ENCODE assay signal across 8 mouse cellular contexts in the genomic region with DNA sequence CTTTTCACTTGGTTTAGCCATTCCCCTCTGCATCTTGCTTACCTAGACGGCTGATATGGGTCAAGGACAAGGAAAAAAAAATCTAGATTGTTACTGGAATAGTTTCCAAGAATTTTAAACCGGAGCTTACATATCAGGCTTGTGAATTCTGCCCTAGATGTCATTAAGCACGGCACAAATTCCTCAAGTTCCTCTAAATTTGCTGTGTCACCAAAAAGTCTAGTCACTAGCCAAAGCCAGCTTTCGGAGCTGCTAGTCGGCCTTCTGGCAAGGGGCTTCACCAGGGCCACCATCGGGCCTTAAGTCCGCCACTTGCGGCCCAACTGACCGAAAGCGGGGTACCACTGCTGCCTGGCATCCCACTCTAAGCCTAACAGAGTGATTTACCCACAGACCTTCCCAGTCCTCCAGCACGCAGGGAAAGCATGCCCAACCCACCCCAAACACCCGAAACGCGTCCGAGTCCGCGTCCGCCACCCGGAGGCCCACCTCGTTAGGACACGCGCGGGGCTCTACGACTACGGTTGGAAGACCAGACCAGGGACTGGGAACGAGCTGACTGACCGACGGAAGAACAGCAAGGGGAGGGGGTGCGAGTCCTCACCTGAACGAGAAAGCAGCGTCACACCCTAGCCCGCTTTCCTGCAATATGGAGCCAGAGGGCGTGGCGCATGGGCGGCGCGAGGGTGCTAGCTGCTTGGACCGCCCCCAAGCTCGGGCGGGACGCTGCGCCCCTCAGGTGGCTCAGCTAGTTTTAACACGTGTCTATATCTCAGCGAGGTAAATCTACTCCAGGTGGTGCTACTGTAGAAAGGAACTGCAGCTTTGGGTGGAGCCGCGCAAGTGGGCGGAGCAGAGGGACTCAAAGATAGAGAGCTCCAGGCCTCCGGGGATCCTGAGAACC. TPM values are rescaled to one million over a fixed set of nuclear protein-coding genes. Genes with fewer than 3 reads are reported as not detected.
A peak's percentile ranks its signal among the peaks of the same experiment; 100 is the strongest.
DNase-seq lines count a peak whose midpoint lies in the region; ATAC-seq and TF ChIP-seq lines count a peak whose summit lies in the region.

Anxa7 (minus strand) TSS at position 843 of the 904 bp plus-strand sequence.

- no peaks in the 10 kb centered on the region for H3K9me3 ChIP-seq in forebrain, embryonic 10.5 days
- no peaks in the 10 kb centered on the region for H3K9me3 ChIP-seq in heart, embryonic 15.5 days (replicated peaks)
- no peaks in the 10 kb centered on the region for H3K9me3 ChIP-seq in liver, embryonic 15.5 days (replicated peaks)
- no peaks in the 10 kb centered on the region for H3K9me3 ChIP-seq in neural tube, embryonic 13.5 days

- peaks cover 14% of the 10 kb centered on the region for H3K36me3 ChIP-seq in forebrain, embryonic 10.5 days (replicated peaks)
- peaks cover 7% of the 10 kb centered on the region; the same call in 1 of the 2 replicates for H3K36me3 ChIP-seq in heart, embryonic 15.5 days
- peaks cover 12% of the 10 kb centered on the region; the same call in 1 of the 2 replicates for H3K36me3 ChIP-seq in liver, embryonic 15.5 days (replicated peaks)
- peaks cover 10% of the 10 kb centered on the region for H3K36me3 ChIP-seq in neural tube, embryonic 13.5 days
- peaks cover 1% of the 10 kb centered on the region; the same call in 1 of the 2 replicates for H3K36me3 ChIP-seq in testis, adult 2 months (ENCODE audit: control insufficient read depth, insufficient read depth, low read length)

- H3K4me1 ChIP-seq in forebrain, embryonic 10.5 days: peaks cover 39% of the 10 kb centered on the region
- H3K4me1 ChIP-seq in heart, embryonic 15.5 days (replicated peaks): peaks cover 13% of the 10 kb centered on the region
- H3K4me1 ChIP-seq in liver, embryonic 15.5 days (replicated peaks): peaks cover 40% of the 10 kb centered on the region
- H3K4me1 ChIP-seq in neural tube, embryonic 13.5 days (replicated peaks): 0 out of 2 replicates have a peak, but pooled peaks cover 3% of the 10 kb centered on the region
- H3K4me1 ChIP-seq in testis, adult 2 months (ENCODE audit: control insufficient read depth, insufficient read depth, low read length): peaks cover 5% of the 10 kb centered on the region

- H3K4me2 ChIP-seq in heart, embryonic 15.5 days: peak within 1 kb of the TSS; percentile 82
- peak within 1 kb of the TSS; percentile 82 for H3K4me2 ChIP-seq in liver, embryonic 15.5 days
- peak within 1 kb of the TSS; percentile 88 for H3K4me2 ChIP-seq in neural tube, embryonic 13.5 days

- WGBS in forebrain, embryonic 10.5 days: 1% methylated on average over 48 of the region's 48 CpGs
- WGBS in heart, embryonic 15.5 days: under 1% methylated on average over 48 of the region's 48 CpGs
- WGBS in liver, embryonic 15.5 days (ENCODE audit: insufficient replicate concordance): under 1% methylated on average over 48 of the region's 48 CpGs
- WGBS in neural tube, embryonic 13.5 days: 1% methylated on average over 48 of the region's 48 CpGs

- H3K9ac ChIP-seq in heart, embryonic 15.5 days: peak within 1 kb of the TSS; percentile 70
- peak within 1 kb of the TSS; percentile 83 for H3K9ac ChIP-seq in liver, embryonic 15.5 days
- H3K9ac ChIP-seq in neural tube, embryonic 13.5 days: peak within 1 kb of the TSS; percentile 75

- H3K4me3 ChIP-seq in forebrain, embryonic 10.5 days: peak within 1 kb of the TSS; percentile 78
- H3K4me3 ChIP-seq in heart, embryonic 15.5 days: peak within 1 kb of the TSS; percentile 67
- H3K4me3 ChIP-seq in liver, embryonic 15.5 days (replicated peaks): peak within 1 kb of the TSS; percentile 84
- H3K4me3 ChIP-seq in neural tube, embryonic 13.5 days: peak within 1 kb of the TSS; percentile 65
- H3K4me3 ChIP-seq in testis, adult 2 months (ENCODE audit: control insufficient read depth, low read depth, low read length): peak within 1 kb of the TSS; percentile 95

- ATAC-seq in heart, embryonic 15.5 days (replicated peaks; ENCODE audit: insufficient number of reproducible peaks, insufficient read depth, low FRiP score, low read depth): peak; percentile 86
- ATAC-seq in liver, embryonic 15.5 days (ENCODE audit: insufficient read depth): peak; percentile 80
- peak; percentile 75 for ATAC-seq in neural tube, embryonic 13.5 days (ENCODE audit: low read depth)

- peak within 1 kb of the TSS; percentile 81 for H3K27ac ChIP-seq in forebrain, embryonic 10.5 days
- peak within 1 kb of the TSS; percentile 80 for H3K27ac ChIP-seq in heart, embryonic 15.5 days
- H3K27ac ChIP-seq in liver, embryonic 15.5 days (replicated peaks): peak within 1 kb of the TSS; percentile 92
- H3K27ac ChIP-seq in neural tube, embryonic 13.5 days (replicated peaks): no peak within 1 kb of the TSS; the same call in 1 of the 2 replicates
- peak within 1 kb of the TSS; percentile 47 for H3K27ac ChIP-seq in testis, adult 2 months (ENCODE audit: control insufficient read depth, insufficient read depth, low read depth, low read length)

- DNase-seq in CD8-positive naive resting alpha-beta T cell, adult 2 months (ENCODE audit: low read depth in 2 of 2, low spot score in 2 of 2): peak; percentile 54 to 66
- DNase-seq in c-Kit-positive CD71-negative TER-119-negative erythroid progenitor cells, embryonic 14.5 days (ENCODE audit: low read depth): peak; percentile 65
- DNase-seq in forebrain, embryonic 10.5 days (ENCODE audit: extremely low spot score, low spot score): peak; percentile 67
- peak; percentile 89 to 92 for DNase-seq in kidney, postnatal 36 days

- TF ChIP-seq POLR2A in testis, adult 2 months (IDR thresholded peaks at IDR 0.05; ENCODE audit: control insufficient read depth, low read depth, low read length): peak; percentile 54; the same call in 1 of the 2 replicates

- no peak for TF ChIP-seq CTCF in testis, adult 2 months (IDR thresholded peaks at IDR 0.05; ENCODE audit: control insufficient read depth, insufficient read depth, insufficient replicate concordance, low read depth, low read length)

- H3K27me3 ChIP-seq in forebrain, embryonic 10.5 days (ENCODE audit: poor library complexity, severe bottlenecking): peaks cover 15% of the 10 kb centered on the region
- H3K27me3 ChIP-seq in heart, embryonic 15.5 days: no peaks in the 10 kb centered on the region
- H3K27me3 ChIP-seq in liver, embryonic 15.5 days: no peaks in the 10 kb centered on the region
- peaks cover 11% of the 10 kb centered on the region; the same call in 1 of the 2 replicates for H3K27me3 ChIP-seq in neural tube, embryonic 13.5 days
- no peaks in the 10 kb centered on the region for H3K27me3 ChIP-seq in testis, adult 2 months (ENCODE audit: control insufficient read depth, insufficient read depth, low read length)

RNA-seq across cellular contexts. Expression of gene Anxa7, which starts in this region (rescaled TPM):
- 18.7 and 18.8 TPM in 2 replicates for polyA plus RNA-seq in forebrain, embryonic 10.5 days (2016; fragmentation: Nextera tagmentation; extraction: Ambion mirVana)
- 40.6 and 44.8 TPM in 2 replicates for polyA plus RNA-seq in heart, embryonic 15.5 days (2015; fragmentation: Nextera tagmentation; extraction: Ambion mirVana)
- polyA plus RNA-seq in liver, embryonic 15.5 days (2015; fragmentation: Nextera tagmentation; extraction: Ambion mirVana): 41.2 and 41.5 TPM in 2 replicates
- polyA plus RNA-seq in neural tube, embryonic 13.5 days (2015; fragmentation: Nextera tagmentation; extraction: Ambion mirVana): 16.8 and 17.1 TPM in 2 replicates
- 12.2 and 13.6 TPM in 2 replicates for polyA plus RNA-seq in testis, adult 2 months (2012; rRNA removed)
